Mouse (Mus musculus): ENCODE measurements around the gene Cdr2.
"Not testable (repeated sequence)": the region's sequence is repeated elsewhere in the genome, so short reads cannot be mapped to it uniquely, and the experiment has no call there.

The Cdr2 gene

DNA sequence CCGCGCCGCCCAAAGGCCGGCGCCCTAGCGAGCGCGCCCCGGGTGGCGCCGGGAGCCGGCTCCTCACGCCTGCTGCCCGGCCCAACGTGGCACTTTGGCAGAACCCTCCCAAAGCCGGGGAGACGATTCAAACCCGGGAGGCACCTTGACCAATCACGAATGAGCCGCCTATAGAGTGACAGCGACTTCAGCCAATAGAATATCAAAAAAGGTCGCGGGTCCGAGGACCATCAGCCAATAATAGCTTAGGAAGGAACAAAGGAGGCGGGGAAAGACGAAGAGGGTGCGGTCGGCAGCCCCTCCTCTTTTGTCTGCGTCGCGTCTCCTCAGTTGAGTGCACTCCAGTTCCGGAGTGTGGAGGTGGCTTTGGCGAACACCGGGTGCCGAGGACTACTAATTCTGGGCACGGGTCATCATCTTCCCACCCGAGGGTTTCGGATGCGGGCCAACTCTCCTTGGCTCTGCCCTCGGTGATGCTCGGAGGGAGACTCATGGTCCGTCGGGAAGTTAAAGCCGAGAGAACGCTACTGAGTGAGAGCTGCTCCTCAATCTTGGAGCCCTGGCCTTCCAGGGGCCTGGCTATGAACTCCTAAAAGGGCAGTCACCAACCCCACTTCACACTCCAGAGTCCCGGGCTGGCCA is at the start of gene Cdr2, which contains the start of gene Mfsd13b:
Gene Cdr2, minus strand, starts transcription at position 113 of the 642 bp plus-strand sequence.
Gene Mfsd13b, plus strand, starts transcription at position 310 of the 642 bp plus-strand sequence.
- peak; percentile 97 for DNase-seq

DNA sequence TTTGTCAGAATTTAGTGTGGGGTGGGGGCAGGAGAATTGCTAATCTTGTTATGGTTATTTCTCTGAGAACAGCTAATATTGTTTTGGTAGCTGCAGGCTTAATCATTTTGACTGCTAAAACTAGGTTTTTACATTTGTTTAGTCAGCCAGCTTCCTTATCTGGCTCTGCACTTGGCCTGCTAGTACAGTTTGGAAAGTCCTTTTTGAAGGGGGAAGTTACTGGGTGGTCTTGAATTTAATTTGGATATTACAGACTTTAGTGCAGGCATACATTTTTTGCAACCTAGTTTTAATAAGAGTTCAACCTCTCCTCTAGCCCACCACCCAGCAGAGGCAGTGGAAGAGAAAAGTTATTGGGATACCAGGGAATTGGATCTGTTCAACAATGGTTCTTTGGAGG is 47.8 kb upstream of the Cdr2 start:
- not testable (repeated sequence) for DNase-seq

DNA sequence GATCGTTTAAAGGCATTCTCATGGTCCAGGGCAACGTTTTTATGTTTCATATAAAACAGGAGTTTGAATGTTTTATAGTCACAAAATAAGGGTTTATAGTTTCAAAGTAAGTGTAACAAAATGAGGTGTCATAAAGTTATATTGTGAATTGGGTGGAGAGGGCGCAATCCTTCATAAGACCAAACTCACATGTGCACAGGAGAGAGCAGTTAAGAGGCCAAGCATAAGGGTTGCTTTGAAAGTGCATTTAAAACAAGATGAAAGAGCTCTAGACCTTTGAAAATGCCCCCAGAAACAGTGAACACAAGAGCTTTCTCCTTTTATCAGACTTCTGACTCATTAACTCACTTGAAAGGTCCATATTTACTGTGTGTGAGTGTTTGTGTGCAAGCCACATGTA is 44.2 kb upstream of the Cdr2 start:
- DNase-seq, result no peak

DNA sequence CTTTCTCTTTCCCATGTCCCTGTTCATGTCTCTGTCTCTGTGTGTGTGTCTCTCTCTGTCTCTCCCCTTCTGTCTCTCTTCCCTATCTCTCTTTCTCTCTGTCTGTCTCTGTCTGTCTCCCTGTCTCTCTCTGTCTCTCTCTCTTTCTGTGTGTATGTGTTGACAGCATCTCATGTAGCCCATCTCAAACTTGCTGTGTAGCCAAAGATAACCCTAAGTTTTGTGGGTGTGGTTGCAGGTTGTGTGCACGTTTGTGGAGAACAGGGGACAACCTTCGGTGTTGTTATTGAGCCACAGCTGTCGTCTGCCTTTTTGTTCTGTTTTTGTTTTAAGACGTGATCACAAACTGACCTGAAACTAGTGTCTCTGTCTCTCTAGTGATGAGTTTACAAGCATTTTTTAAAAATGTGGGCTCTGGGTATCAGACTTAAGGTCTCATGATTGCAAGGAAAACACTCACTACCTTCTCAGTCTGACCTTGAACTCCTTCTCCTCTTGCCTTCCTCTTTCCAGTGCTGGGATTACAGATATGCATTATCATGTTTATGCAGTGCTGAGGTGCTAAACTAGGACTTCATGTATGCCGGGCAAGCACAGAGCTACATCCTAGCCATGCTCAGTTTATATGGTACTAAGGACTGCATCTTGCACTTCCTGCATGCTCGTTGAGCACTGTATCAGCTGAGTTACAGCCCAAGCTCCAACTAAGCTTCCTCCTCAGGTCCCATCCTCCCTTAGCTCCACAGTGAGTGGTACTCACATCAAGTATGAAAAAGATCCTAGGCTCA is 43.3 kb upstream of the Cdr2 start:
- no peak for DNase-seq

- peak; percentile 34 for DNase-seq
These were observed 38.2 kb upstream of the Cdr2 start for GRCm38 (mm10) chr7:121020277-121020676.

DNA sequence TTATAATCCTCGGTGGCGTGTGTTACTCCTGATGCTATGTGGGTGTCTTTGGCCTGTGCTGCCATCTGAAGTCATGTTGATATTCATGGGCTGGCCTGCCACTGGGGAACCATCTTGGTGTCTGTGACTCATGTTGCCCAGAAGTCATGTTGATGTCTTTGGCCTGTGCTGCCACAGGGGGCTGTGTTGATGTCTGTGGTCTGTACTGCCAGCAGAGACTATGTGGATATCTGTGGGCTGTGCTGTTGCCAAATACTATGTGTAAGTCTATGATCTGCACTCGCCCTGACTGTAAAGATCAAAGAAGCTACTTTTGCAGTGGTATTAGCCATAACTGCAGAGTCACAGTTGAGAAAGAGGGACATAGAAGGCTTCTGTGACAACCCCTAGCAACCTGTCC is 36.7 kb upstream of the Cdr2 start:
- no peak for DNase-seq

- DNase-seq, result no peak
These were observed 32.4 kb upstream of the Cdr2 start for GRCm38 (mm10) chr7:121014486-121014885.

GRCm38 (mm10) chr7:121011794-121012689 is 29.9 kb upstream of the Cdr2 start:
- DNase-seq, result no peak

DNA sequence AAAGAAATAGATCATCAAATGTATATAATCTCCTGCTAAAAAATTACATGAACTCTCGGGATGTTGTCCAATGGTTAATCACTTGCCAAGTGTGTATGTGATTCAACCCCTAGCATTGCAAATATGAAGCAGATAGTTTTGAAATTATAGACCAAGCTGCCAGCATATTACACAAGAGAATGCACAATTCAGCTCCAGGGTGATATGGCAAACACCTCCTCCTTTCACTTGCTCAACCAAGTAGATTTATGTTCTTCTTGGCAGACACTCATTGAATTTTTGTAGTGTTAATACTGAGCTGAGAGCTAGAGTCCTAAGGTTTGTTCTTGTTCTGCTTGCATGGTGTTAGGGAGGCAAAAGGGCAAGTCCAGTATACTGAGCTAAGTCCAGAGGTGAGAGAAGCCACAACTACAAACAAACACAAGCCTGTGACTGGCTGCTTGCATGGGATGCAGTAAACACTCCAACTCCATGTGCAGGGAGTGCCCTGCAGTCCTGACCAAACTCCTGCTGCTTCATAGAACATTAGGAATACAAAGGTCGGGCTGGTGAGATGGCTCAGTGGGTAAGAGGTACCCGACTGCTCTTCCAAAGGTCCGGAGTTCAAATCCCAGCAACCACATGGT is 21.8 kb upstream of the Cdr2 start:
- DNase-seq, result peak; percentile 78

DNA sequence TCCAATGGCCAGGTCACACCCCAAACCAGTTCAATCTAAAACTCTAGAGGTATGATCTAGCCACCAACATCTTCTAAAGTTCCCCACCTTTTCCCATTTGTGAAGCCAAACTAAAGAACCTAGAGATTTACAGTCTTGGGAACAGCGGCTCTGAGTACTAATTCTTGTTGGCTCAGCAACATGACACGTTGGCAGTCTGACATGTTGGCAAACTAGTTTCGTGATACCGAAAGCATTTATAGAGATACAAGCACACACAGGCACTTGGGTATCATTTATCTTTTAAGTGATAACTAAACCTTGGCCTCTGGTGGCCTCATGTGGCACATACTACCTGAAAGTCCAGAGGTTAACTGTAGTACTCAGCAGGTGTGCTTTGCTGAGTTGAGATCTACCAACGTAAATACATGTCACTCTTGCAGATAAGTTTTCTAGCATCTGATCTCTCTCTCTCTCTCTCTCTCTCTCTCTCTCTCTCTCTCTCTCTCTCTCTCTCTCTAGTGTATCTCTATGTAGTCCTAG is 20.4 kb upstream of the Cdr2 start:
- DNase-seq, result no peak

- no peak for DNase-seq
These were observed 19.8 kb upstream of the Cdr2 start for GRCm38 (mm10) chr7:121001879-121002278.

GRCm38 (mm10) chr7:121000065-121000822 is 18.1 kb upstream of the Cdr2 start:
- DNase-seq, result peak; percentile 13

GRCm38 (mm10) chr7:120999021-120999530 is 17.0 kb upstream of the Cdr2 start:
- no peak for DNase-seq

- DNase-seq, result no peak
These were observed 9.1 kb upstream of the Cdr2 start for GRCm38 (mm10) chr7:120991191-120991590.

- DNase-seq, result no peak
These were observed 856 bp upstream of the Cdr2 start for GRCm38 (mm10) chr7:120982968-120983367.

DNA sequence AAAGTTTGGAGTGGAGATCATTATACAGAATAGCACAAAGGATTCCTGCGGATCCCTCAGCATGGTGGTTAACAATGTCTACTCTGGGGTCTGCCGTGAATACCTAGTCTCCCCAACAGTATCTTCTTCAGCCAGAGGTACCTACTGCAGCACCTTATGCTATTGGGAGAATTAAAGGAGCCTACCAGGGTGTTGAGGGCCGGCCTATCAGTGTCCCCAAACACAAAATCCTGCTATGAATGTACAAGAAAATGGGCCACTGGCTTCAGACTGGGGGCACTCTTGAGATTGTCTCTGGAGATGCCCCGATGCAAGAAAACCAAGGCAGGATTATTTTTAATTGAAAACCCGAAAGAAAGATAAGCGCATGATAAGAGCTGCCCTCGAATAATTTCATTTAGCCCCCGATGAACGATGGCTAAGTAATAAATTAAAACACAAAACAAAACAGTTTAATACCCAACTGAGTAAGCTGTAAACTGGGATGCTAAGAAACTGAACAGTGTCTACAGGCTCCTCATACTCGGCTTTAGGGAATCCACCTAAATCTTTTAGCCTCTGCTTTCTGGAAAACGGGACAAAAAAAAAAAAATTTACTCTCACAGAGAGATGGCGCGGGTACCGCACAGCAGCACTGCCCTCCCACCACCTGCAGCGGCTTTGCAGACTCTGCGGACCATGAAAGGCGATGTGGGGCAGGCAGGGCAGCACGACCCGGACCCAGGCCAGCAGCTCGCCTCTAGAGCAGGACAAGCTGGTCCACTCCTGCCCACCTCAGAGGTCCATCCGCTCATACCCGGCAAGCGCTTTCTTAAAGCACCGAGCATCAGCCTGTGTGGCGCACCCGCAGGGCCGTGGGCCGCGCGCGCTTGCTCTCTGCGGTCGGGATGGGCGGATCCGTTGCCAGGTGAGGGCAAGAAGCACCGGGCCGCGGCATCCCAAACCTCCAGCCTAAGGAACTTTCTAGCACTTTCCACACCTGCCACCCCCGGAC is 884 bp downstream of the Cdr2 start:
- peak; percentile 62 for DNase-seq

- DNase-seq, result no peak
These were observed 2.1 kb downstream of the Cdr2 start for GRCm38 (mm10) chr7:120980041-120980440.

- peak; percentile 46 for DNase-seq
These were observed 5.0 kb downstream of the Cdr2 start for GRCm38 (mm10) chr7:120977063-120977462.

- no peak for DNase-seq
These were observed 8.1 kb downstream of the Cdr2 start for GRCm38 (mm10) chr7:120974001-120974400.

- peak; percentile 14 for DNase-seq
These were observed 9.6 kb downstream of the Cdr2 start for GRCm38 (mm10) chr7:120972471-120972870.

All from kidney, postnatal 14 days (tissue).